Mouse (Mus musculus): ENCODE results near the gene Spata16.

Spata16 gene

DNA sequence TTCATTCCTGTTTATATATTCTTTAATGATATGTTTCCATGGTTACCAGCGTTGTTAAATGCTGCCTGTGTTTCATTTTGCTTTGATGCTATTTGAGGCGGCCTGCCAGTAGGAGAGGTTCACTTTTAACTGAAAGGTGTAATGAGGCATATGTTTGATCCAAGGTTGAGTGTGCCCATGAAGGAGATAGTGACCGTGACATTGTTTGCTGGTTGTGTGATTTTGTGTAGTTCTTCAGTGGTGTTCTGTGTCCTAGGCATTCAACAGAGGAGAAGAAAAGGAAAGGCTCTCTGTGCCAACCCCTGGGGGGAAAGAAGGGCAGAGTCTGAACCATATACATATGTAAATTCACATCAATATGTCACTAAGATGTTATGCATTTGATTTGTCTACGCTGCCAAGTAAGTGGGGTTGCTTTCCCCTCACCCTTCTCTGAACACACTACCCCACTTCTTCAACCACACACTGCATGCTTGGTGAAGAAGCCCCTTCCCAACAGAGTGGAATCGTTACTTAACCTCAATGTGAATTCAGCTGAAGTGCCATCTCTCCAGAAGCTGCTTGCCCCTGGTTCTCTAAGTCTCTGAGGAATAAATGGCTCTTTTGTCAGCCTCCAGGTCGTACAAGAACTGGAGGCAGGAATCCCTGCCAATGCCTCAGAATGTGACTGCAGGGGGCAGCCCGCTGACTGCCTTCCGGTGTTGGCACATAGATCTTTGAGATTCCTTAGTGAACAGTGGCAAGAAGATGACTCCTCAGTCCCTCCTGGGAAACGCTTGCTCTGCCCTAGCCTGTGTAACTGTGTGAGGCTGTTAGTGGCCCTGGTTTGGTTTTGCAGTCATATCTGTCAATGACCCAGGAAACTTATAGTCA lies 213.5 kb downstream of the Spata16 start:
- H3K27me3 ChIP-seq (ENCODE audit: control insufficient read depth, insufficient read depth, low read length, poor library complexity, severe bottlenecking), result no peaks in the 10 kb centered on the region
- DNase-seq (ENCODE audit: low read depth, low spot score), result no peak

DNA sequence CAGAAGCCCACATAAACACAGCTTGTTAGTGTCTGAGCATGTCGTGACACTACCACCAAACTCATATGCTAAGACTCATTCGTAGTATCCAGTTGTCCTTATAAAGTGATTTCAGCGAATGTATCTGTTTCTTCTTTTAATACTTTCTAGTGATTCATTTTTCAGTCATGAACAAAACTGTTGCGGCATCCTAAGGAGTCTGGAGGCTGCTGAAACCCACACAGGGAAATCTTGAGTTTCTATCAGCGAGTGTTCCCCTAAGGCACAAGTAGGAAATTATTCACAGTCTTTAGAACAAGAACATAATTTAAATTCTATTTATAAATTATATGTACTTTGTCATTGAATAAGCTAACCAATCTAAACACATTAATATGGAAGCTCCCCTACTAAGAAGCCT lies 216.1 kb downstream of the Spata16 start:
- no peak for DNase-seq (ENCODE audit: low read depth, low spot score)
- H3K36me3 ChIP-seq (ENCODE audit: control insufficient read depth, insufficient read depth, low read length, poor library complexity, severe bottlenecking), result no peaks in the 10 kb centered on the region
- no peaks in the 10 kb centered on the region for H3K27me3 ChIP-seq (ENCODE audit: control insufficient read depth, insufficient read depth, low read length, poor library complexity, severe bottlenecking)

More for the DNA sequence above, 213.5 kb downstream of the Spata16 start:
- no peaks in the 10 kb centered on the region for H3K36me3 ChIP-seq (ENCODE audit: control insufficient read depth, insufficient read depth, low read length, poor library complexity, severe bottlenecking)

DNA sequence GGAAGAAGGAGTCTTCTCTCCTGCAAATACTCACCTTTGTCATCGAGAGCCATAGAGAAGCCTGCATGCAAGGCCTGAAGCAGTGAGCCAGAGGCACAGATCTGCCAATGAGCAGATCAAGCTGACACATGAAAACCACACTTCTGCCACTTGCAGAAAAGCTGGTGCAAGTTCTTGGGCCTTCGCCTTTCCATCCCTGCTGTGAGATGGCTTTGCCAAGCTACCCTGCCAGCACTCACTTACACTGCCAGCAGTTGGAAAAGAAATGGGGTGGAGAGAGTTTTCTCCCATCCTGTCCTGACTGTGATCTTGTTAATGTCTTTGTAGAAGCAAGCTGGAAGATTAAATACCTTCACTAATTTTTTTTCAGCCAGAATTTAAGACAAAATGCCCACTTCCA lies 237.3 kb downstream of the Spata16 start:
- DNase-seq (ENCODE audit: low read depth, low spot score), result no peak
- H3K36me3 ChIP-seq (ENCODE audit: control insufficient read depth, insufficient read depth, low read length, poor library complexity, severe bottlenecking), result no peaks in the 10 kb centered on the region
- H3K27me3 ChIP-seq (ENCODE audit: control insufficient read depth, insufficient read depth, low read length, poor library complexity, severe bottlenecking), result no peaks in the 10 kb centered on the region

DNA sequence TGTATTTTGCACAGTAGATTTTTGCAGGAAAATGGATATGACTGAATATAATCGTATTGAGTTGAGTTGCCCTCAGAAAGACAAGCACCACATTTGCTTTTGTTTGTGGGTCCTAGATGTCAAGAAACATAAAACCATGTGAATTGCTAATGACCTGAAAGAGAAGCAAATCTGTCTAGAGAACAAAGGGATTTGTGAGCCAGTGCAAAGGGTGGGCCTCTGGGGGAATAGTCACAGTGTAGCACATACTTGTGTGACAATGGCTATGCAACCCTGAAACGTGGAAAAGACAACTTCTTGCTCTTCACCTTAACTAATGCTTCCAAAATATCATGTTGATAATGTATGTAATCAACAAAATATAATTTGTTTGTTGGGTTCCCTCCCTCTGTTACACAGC lies 239.9 kb downstream of the Spata16 start:
- Histone ChIP-seq H3K27me3 (ENCODE audit: control insufficient read depth, insufficient read depth, low read length, poor library complexity, severe bottlenecking) (no peaks in the 10 kb centered on the region), H3K36me3 (ENCODE audit: control insufficient read depth, insufficient read depth, low read length, poor library complexity, severe bottlenecking) (no peaks in the 10 kb centered on the region)
- DNase-seq (ENCODE audit: low read depth, low spot score), result no peak

DNA sequence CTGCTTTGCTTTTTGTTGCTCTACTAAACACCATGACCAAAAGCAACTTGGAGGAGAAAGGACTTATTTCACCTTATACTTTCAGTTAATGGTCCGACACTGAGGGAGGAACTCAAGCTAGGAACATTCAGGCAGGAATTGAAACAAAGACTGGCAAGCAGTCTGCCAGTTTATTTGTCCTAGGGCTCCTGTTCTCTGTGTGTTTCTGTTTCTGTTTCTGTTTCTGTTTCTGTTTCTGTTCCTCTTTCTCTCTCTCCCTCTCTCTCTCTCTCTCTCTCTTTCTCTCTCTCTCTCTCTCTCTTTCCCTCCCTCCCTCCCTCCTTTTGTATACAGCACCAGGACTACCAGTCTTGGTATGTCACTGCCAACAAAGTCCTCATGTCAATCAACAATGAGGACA lies 279.2 kb downstream of the Spata16 start:
- H3K36me3 ChIP-seq (ENCODE audit: control insufficient read depth, insufficient read depth, low read length, poor library complexity, severe bottlenecking), result no peaks in the 10 kb centered on the region
- no peaks in the 10 kb centered on the region for H3K27me3 ChIP-seq (ENCODE audit: control insufficient read depth, insufficient read depth, low read length, poor library complexity, severe bottlenecking)
- no peak for DNase-seq (ENCODE audit: low read depth, low spot score)

DNA sequence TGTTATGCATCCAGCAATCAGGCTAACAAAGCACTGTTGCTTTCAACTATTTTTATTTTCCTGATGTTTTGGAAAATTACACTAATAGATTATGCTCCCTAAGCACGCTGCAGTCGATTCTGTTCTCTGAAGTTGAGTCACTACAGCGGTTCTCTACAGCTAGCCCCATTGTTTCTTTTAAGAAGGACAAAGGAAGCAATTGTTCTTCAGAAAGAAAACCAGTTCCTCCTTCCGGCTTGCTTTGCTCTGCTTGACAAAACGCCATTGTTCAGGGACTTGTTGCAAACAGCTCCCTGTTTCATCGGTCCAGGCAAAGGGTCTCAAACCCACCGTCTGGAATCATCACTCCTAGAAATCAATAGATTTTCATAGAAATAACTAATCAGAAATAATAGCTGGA lies 283.6 kb downstream of the Spata16 start:
- H3K27me3 ChIP-seq (ENCODE audit: control insufficient read depth, insufficient read depth, low read length, poor library complexity, severe bottlenecking), result no peaks in the 10 kb centered on the region
- DNase-seq (ENCODE audit: low read depth, low spot score), result no peak
- no peaks in the 10 kb centered on the region for H3K36me3 ChIP-seq (ENCODE audit: control insufficient read depth, insufficient read depth, low read length, poor library complexity, severe bottlenecking)

DNA sequence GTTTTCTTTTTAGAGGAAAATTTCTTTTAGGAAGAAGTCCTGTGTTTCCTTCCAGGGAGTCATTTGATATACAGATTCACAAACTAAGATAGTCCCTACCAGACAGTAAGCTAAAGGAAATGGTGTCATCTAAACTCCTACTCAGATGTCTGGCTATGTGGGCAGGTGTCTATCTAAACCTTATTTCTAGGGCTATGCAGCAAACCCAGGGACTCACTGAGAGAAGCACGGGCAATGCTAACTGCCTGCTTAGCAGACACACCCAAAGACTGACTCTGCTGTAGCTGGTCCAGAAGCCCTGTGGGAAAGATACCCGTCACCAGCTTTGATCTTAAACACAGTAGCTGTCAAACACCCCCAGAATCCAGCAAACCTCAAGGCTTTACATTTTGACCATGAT lies 284.2 kb downstream of the Spata16 start:
- Histone ChIP-seq H3K27me3 (ENCODE audit: control insufficient read depth, insufficient read depth, low read length, poor library complexity, severe bottlenecking) (no peaks in the 10 kb centered on the region), H3K36me3 (ENCODE audit: control insufficient read depth, insufficient read depth, low read length, poor library complexity, severe bottlenecking) (no peaks in the 10 kb centered on the region)
- DNase-seq (ENCODE audit: low read depth, low spot score), result no peak

DNA sequence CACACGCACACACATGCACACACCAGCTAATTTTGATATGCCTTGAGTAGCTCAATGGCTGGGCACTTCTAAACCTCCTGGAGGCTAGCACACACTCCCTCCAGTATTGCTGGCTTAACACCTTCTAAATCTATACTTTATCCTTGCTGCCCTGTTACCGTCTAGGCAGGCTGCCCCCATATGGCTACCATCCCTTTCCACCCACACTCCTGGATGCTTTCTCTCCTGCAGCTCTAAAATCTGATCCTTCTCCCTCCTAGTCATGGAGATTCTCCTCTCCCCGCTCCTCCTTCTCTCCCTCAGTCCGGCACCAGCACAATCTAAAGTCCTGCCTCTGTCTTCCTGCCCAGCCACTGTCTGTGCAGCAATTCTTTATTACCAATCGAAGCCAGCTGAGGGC lies 286.0 kb downstream of the Spata16 start:
- DNase-seq (ENCODE audit: low read depth, low spot score), result no peak
- no peaks in the 10 kb centered on the region for H3K36me3 ChIP-seq (ENCODE audit: control insufficient read depth, insufficient read depth, low read length, poor library complexity, severe bottlenecking)

DNA sequence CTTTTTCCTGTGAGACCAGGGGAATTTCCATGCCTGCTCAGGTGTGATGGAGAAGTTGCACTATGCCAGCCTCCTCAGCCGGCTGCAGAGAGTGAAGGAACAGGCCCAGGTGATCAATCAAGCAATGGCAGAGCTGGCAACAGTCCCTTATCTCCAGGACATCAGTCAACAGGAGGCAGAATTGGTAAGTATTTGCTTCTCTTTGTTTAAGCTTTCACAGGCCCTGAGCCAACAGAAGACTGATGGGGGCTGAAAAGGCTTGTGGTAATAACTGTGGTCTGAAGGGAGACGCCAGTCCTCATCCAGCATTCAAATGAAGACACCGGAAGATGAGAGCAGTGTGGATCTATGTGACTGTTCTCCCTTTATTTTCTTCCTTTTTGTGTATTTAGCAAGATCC lies 286.8 kb downstream of the Spata16 start:
- Histone ChIP-seq H3K27me3 (ENCODE audit: control insufficient read depth, insufficient read depth, low read length, poor library complexity, severe bottlenecking) (no peaks in the 10 kb centered on the region), H3K36me3 (ENCODE audit: control insufficient read depth, insufficient read depth, low read length, poor library complexity, severe bottlenecking) (no peaks in the 10 kb centered on the region)
- no peak for DNase-seq (ENCODE audit: low read depth, low spot score)

More for the DNA sequence above, 286.0 kb downstream of the Spata16 start:
- no peaks in the 10 kb centered on the region for H3K27me3 ChIP-seq (ENCODE audit: control insufficient read depth, insufficient read depth, low read length, poor library complexity, severe bottlenecking)

DNA sequence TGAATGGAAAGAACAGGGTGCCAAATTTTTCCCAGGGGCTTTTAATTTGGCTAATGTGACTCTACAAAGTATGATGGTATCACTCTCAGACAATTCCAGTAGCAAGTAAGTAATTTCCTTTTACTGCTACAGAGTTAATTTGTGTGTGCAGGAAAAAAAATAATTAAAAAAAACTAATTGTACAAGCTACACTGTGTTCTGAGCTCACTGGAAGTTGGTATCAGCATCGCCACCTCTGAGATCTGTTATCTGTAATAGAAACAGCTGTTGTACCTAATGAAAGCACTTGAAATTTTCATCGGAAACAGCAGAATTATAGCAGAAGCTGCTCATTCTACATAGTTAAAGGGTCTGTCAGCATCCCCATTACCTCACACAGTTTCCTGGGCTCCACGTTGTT lies 295.7 kb downstream of the Spata16 start:
- H3K36me3 ChIP-seq (ENCODE audit: control insufficient read depth, insufficient read depth, low read length, poor library complexity, severe bottlenecking), result no peaks in the 10 kb centered on the region
- no peak for DNase-seq (ENCODE audit: low read depth, low spot score)
- H3K27me3 ChIP-seq (ENCODE audit: control insufficient read depth, insufficient read depth, low read length, poor library complexity, severe bottlenecking), result no peaks in the 10 kb centered on the region

DNA sequence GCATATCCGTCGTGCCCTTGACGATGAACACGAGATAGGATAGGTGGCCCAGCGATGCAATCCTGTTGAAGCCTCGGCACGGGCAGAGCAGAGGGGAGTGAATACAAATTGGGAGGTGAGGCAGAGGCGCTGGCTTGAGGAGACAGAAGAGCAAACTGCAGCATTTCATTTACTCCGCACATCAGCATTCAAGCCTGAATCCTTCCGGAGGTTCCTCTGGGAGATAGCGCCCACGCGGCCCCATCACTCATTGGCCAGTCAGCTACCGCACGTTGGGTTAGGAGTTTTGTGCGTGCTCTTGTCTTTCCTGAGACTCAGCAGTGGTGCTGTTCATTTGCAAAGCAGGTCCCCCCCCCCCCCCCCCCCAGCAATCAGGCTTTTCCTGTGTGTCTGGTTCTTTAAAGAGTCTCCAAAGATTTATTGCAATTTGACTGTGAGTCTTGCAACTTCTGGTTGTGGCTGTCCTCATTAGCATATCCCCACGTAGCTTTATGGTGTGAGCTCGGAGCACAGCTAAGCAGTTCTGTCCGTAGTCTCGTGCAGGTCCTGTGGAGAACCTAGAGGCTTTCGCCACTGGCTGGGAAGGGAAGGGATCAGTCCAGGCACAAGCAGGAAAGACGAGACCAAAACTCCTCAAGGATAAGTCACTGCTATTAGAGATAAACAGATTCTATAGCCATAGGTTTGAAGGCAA lies 299.6 kb downstream of the Spata16 start:
- no peak for DNase-seq (ENCODE audit: low read depth, low spot score)

DNA sequence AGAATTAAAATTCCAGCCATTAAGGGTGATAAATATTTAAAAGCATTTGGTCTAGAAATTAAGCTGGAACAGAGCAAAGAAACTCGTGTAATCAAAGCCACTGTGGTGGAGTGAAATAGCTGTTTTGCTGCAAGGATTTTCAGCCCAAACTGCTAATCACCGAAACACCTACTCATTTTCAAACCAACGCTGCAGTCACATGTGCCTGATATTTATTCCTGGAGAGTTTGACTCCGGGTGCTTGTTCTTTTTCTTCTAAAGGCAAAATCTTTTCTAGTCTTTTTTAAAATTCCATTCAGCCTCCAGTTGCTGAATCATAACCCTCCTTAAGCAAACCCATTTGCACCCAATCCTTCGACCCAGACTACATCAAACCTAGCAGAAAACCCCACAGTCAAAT lies 329.4 kb downstream of the Spata16 start:
- DNase-seq (ENCODE audit: low read depth, low spot score), result no peak
- Histone ChIP-seq H3K27me3 (ENCODE audit: control insufficient read depth, insufficient read depth, low read length, poor library complexity, severe bottlenecking) (no peaks in the 10 kb centered on the region; the same call in 1 of the 2 replicates), H3K36me3 (ENCODE audit: control insufficient read depth, insufficient read depth, low read length, poor library complexity, severe bottlenecking) (no peaks in the 10 kb centered on the region)

More for the DNA sequence above, 299.6 kb downstream of the Spata16 start:
- no peaks in the 10 kb centered on the region for H3K36me3 ChIP-seq (ENCODE audit: control insufficient read depth, insufficient read depth, low read length, poor library complexity, severe bottlenecking)
- H3K27me3 ChIP-seq (ENCODE audit: control insufficient read depth, insufficient read depth, low read length, poor library complexity, severe bottlenecking), result no peaks in the 10 kb centered on the region

DNA sequence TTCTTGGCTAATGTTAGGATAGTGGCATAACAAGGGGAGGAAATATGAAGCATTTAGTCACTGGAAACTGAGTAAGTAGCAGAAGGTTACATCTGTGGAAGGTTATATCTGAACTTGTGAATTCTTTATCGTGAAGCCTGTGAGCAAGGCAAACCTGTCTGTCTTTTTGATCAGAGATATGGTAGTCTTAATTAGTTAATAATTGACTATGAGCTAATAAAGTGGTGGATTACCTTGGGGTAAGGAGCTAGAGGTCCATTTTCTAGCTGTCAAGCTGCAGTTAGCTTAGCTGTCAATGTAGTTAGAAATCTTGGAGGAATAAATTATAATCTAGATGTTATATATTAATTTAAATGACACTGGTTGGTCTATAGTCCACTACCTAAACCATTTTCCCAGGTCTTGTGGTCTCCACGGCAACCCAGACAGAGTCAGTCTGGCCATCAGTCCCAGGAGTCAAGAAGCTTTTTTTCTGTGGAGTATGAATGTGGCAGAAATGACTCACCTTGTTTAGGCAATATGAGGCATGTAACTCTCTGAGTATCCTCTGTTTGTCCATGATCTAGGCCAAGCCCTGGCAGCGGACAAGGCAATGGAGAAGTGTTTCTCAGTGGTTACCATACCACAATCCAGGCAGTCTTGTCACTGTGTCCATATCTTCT lies 331.6 kb downstream of the Spata16 start:
- DNase-seq (ENCODE audit: low read depth, low spot score), result no peak
- H3K36me3 ChIP-seq (ENCODE audit: control insufficient read depth, insufficient read depth, low read length, poor library complexity, severe bottlenecking), result no peaks in the 10 kb centered on the region
- H3K27me3 ChIP-seq (ENCODE audit: control insufficient read depth, insufficient read depth, low read length, poor library complexity, severe bottlenecking), result no peaks in the 10 kb centered on the region; the same call in 1 of the 2 replicates

DNA sequence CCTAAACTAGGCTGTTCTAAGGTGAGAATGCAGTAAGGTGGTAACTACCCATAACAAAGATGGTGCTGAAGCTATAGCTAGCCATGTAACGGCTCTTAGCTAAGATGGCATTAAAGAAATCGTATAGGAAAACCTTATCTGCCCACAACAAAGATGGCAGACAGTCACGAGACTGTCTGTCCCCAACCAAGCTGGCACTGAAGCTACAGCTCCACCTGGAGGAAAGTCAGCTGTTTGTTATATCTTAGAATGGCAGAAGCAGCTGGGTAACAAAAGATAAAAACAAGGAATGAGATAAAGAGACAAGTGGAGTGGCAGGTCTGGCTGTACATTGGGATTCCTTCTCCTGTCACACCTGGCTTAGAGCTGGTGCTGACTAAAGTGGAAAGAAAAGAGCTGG lies 333.1 kb downstream of the Spata16 start:
- DNase-seq (ENCODE audit: low read depth, low spot score), result no peak
- no peaks in the 10 kb centered on the region for H3K36me3 ChIP-seq (ENCODE audit: control insufficient read depth, insufficient read depth, low read length, poor library complexity, severe bottlenecking)
- H3K27me3 ChIP-seq (ENCODE audit: control insufficient read depth, insufficient read depth, low read length, poor library complexity, severe bottlenecking), result no peaks in the 10 kb centered on the region; the same call in 1 of the 2 replicates

DNA sequence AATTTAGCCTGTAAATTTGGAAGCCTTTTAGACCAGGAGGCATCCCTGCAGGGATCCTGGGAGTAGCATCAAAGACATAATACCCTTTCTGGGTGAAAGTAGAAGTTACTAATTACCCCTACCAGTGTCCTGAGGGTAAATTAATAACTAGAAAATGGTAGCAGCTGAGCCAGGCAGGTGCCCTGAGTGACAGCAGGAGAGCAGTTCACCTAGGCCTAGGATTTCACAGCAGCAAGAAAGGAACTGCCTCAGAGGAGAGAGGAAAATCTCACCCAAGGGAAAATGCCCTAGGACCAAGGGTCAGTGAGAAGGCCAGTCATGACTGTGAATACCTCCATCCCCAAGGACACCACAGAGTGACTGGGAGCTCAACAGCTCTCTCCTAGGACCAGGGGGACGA lies 333.9 kb downstream of the Spata16 start:
- Histone ChIP-seq H3K27me3 (ENCODE audit: control insufficient read depth, insufficient read depth, low read length, poor library complexity, severe bottlenecking) (no peaks in the 10 kb centered on the region; the same call in 1 of the 2 replicates), H3K36me3 (ENCODE audit: control insufficient read depth, insufficient read depth, low read length, poor library complexity, severe bottlenecking) (no peaks in the 10 kb centered on the region)
- no peak for DNase-seq (ENCODE audit: low read depth, low spot score)
